Mouse (Mus musculus): ENCODE measurements at regions not wholly inside any gene's neighbourhood (a gene's known extent, or its start where the extent isn't known, plus 50 kb on each side); places are given as distances from the start of the nearest gene placed in this dataset.

DNA sequence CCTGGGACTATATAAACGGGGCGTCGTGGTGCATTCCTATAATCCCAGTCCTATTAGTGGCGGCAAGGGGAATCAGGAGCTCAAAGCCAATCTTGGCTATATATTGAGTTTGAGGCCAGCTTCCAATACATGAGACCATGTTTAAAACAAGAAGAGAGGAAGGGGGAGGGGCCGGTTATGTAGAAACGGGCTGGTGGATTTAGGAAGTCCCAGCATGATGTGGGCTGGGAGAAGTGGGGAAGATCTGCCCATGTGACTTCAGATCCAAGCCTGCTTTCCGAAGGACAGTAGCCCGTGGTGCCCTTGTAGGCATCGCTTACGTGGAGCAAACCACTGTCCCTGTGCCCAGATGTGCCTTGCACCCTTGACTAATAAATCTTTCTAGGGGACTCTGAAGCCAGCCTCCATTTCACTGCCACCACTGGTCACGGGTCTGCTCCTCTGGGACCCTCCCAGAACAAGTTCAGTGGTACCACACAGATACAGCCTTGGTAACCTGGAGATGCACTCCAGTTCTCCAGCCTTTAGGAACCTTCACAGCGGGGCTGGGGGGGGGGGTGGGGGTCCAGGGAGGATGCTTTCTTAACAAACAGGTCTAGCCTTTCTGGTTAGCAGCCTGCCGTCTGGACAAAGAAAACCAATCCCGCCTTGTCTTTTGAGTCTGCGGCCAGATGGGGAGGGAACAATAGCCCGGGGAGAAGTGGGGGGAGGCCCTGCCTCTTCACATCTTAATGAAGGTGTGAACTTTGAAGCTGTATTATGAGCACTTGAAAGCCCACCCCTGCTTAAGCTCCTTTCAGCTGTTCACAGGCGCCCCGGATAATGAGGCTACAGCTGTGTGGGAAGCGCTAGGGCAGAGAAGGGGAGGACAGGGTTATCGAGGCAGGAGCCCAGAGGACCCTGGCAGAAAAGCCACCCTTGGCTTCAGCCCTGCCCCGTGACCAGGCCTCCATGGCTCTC is 141.2 kb upstream of the Rad23b start:
- Histone ChIP-seq H3K27me3 (ENCODE audit: insufficient read depth, low read length) (peaks cover 3% of the 10 kb centered on the region; the same call in 1 of the 2 replicates), H3K4me3 (ENCODE audit: low read depth, low read length) (no peak overlapping the region), H3K27ac (ENCODE audit: low read depth) (no peak overlapping the region), H3K9me3 (ENCODE audit: low read length) (no peaks in the 10 kb centered on the region), H3K4me1 (ENCODE audit: insufficient read depth) (no peaks in the 10 kb centered on the region), H3K4me2 (ENCODE audit: low read depth, low read length) (no peak overlapping the region), H3K36me3 (replicated peaks; ENCODE audit: insufficient read depth, low read length) (no peaks in the 10 kb centered on the region), H3K9ac (replicated peaks) (no peak overlapping the region)
- WGBS (ENCODE audit: insufficient replicate concordance), result 23% methylated on average over 21 of the region's 21 CpGs
- TF ChIP-seq CTCF (IDR thresholded peaks at IDR 0.05; ENCODE audit: low read depth), result no peak
- TF ChIP-seq EP300 (IDR thresholded peaks at IDR 0.05; ENCODE audit: low read depth), result no peak
- DNase-seq, result no peak
- no peak for ATAC-seq

DNA sequence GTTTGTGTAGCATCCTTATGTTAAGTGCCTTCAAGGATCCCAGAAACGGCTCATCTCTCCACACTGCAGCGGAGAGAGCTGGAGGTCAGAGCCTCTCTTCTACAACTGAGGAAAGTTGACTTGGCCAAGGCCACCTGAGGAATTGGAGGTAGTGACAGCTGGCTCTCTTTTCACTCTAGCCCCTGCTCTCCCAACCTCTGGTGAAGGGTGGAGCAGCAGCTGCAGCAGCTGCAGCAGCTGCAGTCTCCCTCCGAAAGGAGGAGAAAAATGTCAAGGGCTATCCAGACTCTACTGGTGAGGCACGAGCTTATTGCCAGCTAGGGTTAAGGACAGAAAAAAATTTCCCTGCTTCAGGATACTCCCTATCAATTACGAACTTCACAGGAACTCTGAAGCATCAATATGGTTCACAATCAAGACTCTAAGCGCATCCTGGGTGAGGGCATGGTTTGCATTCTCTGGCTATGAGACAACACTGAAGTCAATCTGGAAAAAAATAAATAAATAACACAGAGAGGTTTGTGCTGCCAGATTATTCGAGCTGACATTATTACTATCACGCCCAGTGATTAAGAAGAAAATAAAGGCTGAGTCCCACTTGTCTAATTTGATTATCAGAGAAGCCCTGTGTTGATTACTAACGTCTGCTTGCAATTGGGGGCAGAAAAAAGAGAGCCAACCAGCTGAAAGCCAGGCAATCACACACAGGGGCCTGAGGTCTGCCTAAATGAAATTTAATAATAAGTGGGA is 134.2 kb upstream of the Rad23b start:
- Histone ChIP-seq H3K9ac (replicated peaks) (no peak overlapping the region), H3K27ac (ENCODE audit: low read depth) (no peak overlapping the region), H3K4me1 (ENCODE audit: insufficient read depth) (no peaks in the 10 kb centered on the region), H3K9me3 (ENCODE audit: low read length) (no peaks in the 10 kb centered on the region), H3K4me3 (ENCODE audit: low read depth, low read length) (no peak overlapping the region), H3K36me3 (replicated peaks; ENCODE audit: insufficient read depth, low read length) (no peaks in the 10 kb centered on the region), H3K27me3 (ENCODE audit: insufficient read depth, low read length) (no peaks in the 10 kb centered on the region), H3K4me2 (ENCODE audit: low read depth, low read length) (no peak overlapping the region)
- ATAC-seq, result no peak
- WGBS (ENCODE audit: insufficient replicate concordance), result 63% methylated on average over 9 of the region's 9 CpGs
- TF ChIP-seq CTCF (IDR thresholded peaks at IDR 0.05; ENCODE audit: low read depth) (no peak), EP300 (IDR thresholded peaks at IDR 0.05; ENCODE audit: low read depth) (no peak)
- DNase-seq, result no peak

DNA sequence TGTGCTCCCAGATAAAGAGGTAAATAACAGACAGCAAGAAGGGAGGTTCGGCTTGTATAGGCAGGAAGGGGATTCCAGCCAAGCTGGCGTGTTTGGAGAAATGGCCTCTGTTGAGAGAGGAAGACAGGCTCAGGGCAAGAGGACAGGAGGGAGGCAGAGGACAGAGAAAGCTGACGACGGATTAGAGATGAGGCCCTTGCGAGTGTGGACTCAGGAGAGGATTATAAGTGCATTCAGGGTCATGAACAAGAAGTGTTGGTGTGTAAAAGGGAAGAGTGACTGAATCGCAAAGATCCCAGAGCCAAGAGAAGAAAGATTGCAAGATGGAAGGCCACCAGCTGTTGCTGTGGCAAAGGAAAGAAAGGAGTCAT is 133.7 kb upstream of the Rad23b start:
- TF ChIP-seq EP300 (IDR thresholded peaks at IDR 0.05; ENCODE audit: low read depth) (no peak), CTCF (IDR thresholded peaks at IDR 0.05; ENCODE audit: low read depth) (no peak)
- ATAC-seq (no peak), DNase-seq (no peak)
- Histone ChIP-seq H3K4me2 (ENCODE audit: low read depth, low read length) (no peak overlapping the region), H3K27ac (ENCODE audit: low read depth) (no peak overlapping the region), H3K4me1 (ENCODE audit: insufficient read depth) (no peaks in the 10 kb centered on the region), H3K27me3 (ENCODE audit: insufficient read depth, low read length) (no peaks in the 10 kb centered on the region), H3K9ac (replicated peaks) (no peak overlapping the region), H3K9me3 (ENCODE audit: low read length) (no peaks in the 10 kb centered on the region), H3K4me3 (ENCODE audit: low read depth, low read length) (no peak overlapping the region), H3K36me3 (replicated peaks; ENCODE audit: insufficient read depth, low read length) (no peaks in the 10 kb centered on the region)
- WGBS (ENCODE audit: insufficient replicate concordance), result 69% methylated on average over 6 of the region's 6 CpGs

DNA sequence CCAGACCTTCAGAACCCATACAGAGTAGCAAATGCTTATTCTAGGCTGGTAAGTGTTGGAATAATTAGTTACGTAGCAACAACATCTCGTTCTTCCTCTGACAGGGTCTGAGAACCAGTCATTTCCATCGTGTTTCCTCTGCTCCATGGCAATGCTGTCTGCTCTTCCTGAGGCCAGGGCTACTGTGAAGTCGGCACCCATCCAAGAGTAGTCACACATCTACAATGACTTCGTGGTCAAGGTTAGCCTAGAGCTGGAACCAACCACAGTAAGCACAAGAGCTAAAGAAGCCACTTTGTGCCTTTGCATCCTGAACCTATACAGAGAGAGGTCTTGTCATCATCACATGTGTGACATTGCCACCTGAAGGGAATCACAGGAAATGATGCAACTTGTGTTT is 124.1 kb upstream of the Rad23b start:
- ATAC-seq (no peak), DNase-seq (no peak)
- TF ChIP-seq CTCF (IDR thresholded peaks at IDR 0.05; ENCODE audit: low read depth), result no peak
- TF ChIP-seq EP300 (IDR thresholded peaks at IDR 0.05; ENCODE audit: low read depth), result no peak
- no peaks in the 10 kb centered on the region for H3K9me3 ChIP-seq (ENCODE audit: low read length)
- no peaks in the 10 kb centered on the region for H3K36me3 ChIP-seq (replicated peaks; ENCODE audit: insufficient read depth, low read length)
- no peaks in the 10 kb centered on the region for H3K27me3 ChIP-seq (ENCODE audit: insufficient read depth, low read length)
- H3K4me1 ChIP-seq (ENCODE audit: insufficient read depth), result no peaks in the 10 kb centered on the region
- WGBS (ENCODE audit: insufficient replicate concordance), result 66% methylated on average over 5 of the region's 5 CpGs
- no peak overlapping the region for H3K4me3 ChIP-seq (ENCODE audit: low read depth, low read length)
- H3K4me2 ChIP-seq (ENCODE audit: low read depth, low read length), result no peak overlapping the region
- no peak overlapping the region for H3K9ac ChIP-seq (replicated peaks)
- no peak overlapping the region for H3K27ac ChIP-seq (ENCODE audit: low read depth)

DNA sequence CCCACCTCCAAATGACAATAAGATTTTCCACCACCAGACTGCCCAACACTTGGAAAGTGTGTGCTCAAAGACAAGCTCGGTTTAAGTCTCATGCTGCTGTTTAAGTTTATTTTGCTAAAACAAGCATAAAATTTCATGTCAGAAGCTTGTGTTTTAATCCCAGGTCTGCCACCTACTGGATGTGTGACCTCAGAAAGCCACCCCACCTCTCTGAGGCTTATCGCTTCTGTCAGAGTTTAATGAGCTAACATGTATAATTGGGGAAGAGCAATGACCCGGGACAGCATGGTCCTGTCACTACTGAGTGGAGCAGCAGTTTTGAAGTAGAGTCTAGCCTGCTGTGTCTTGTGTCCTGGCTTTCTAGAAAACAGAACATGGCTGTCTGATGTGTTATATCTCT is 122.4 kb upstream of the Rad23b start:
- WGBS (ENCODE audit: insufficient replicate concordance), result 47% methylated on average over 3 of the region's 3 CpGs
- no peaks in the 10 kb centered on the region for H3K9me3 ChIP-seq (ENCODE audit: low read length)
- no peak for TF ChIP-seq EP300 (IDR thresholded peaks at IDR 0.05; ENCODE audit: low read depth)
- TF ChIP-seq CTCF (IDR thresholded peaks at IDR 0.05; ENCODE audit: low read depth), result 0 out of 2 replicates have a peak, but pooled peaks have one; percentile 13
- no peak overlapping the region for H3K9ac ChIP-seq (replicated peaks)
- DNase-seq, result no peak
- ATAC-seq, result no peak
- H3K27ac ChIP-seq (ENCODE audit: low read depth), result no peak overlapping the region
- no peaks in the 10 kb centered on the region for H3K27me3 ChIP-seq (ENCODE audit: insufficient read depth, low read length)
- H3K4me1 ChIP-seq (ENCODE audit: insufficient read depth), result no peaks in the 10 kb centered on the region
- no peaks in the 10 kb centered on the region for H3K36me3 ChIP-seq (replicated peaks; ENCODE audit: insufficient read depth, low read length)
- H3K4me3 ChIP-seq (ENCODE audit: low read depth, low read length), result no peak overlapping the region
- no peak overlapping the region for H3K4me2 ChIP-seq (ENCODE audit: low read depth, low read length)

DNA sequence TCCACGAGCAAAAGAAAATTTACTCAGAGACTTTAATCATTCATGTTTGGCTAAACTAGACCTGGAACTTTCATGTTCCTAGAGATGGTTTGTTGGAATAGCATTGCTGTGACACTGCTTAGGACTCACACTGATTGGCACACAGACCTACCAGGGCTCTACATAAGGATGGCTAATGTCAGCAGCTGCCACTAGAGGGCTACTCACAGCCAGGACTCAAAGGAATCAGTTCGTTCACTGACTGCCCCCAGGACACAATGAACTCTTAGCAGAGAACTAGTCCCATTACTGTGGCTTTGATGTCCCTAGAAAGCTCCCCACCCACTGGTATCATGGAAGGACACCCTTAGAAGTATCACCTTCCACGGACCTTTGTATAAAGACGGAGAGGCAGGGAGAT is 118.3 kb upstream of the Rad23b start:
- WGBS (ENCODE audit: insufficient replicate concordance), result 31% methylated on average over 4 of the region's 4 CpGs

More for the DNA sequence above, 118.3 kb upstream of the Rad23b start:
- H3K4me1 ChIP-seq (ENCODE audit: insufficient read depth), result no peaks in the 10 kb centered on the region
- no peak for ATAC-seq
- TF ChIP-seq EP300 (IDR thresholded peaks at IDR 0.05; ENCODE audit: low read depth), result no peak
- peak; percentile 60 for TF ChIP-seq CTCF (IDR thresholded peaks at IDR 0.05; ENCODE audit: low read depth)
- no peaks in the 10 kb centered on the region for H3K9me3 ChIP-seq (ENCODE audit: low read length)
- H3K27ac ChIP-seq (ENCODE audit: low read depth), result no peak overlapping the region
- H3K4me2 ChIP-seq (ENCODE audit: low read depth, low read length), result no peak overlapping the region
- H3K9ac ChIP-seq (replicated peaks), result no peak overlapping the region
- H3K4me3 ChIP-seq (ENCODE audit: low read depth, low read length), result no peak overlapping the region
- DNase-seq, result peak; percentile 22
- no peaks in the 10 kb centered on the region for H3K36me3 ChIP-seq (replicated peaks; ENCODE audit: insufficient read depth, low read length)
- H3K27me3 ChIP-seq (ENCODE audit: insufficient read depth, low read length), result no peaks in the 10 kb centered on the region

Measured in liver, postnatal 0 days (tissue).